8 mouse cellular contexts compared by ENCODE assay signal in the genomic region with DNA sequence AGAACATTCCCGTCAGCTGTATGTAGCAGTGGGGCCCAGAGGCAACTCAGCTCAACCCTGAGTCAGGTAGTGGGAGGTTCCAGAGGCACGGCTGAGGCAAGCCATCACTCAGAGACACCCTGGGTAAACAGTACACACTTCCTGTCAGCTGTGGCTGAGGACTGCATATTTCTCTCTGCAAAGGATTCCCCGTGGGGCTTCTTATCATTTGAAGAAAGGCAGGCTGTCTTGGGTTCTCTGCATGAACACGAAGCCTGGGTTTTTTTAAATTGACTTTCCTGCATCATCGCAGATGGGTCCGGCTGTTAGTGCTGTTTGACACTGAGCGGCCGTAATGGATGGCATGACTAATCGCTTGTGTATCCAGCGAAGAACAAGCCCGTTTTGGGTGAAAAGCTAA. TPM values are rescaled to one million over a fixed set of nuclear protein-coding genes. Genes with fewer than 3 reads are reported as not detected.
DNase-seq lines count a peak whose midpoint lies in the region; ATAC-seq lines count a peak whose summit lies in the region.

No protein-coding gene starts in this region.

- no peak overlapping the region for H3K4me2 ChIP-seq in forebrain, embryonic 16.5 days (ENCODE audit: low read length)

- intact Hi-C loops in heart, postnatal 14 days (cut with DNase I) = no loop called here

- H3K36me3 ChIP-seq in forebrain, embryonic 16.5 days (ENCODE audit: control insufficient read depth, insufficient read depth) = no peaks in the 10 kb centered on the region

- H3K9me3 ChIP-seq in forebrain, embryonic 16.5 days (ENCODE audit: control insufficient read depth, low read length) = no peaks in the 10 kb centered on the region

- no peaks in the 10 kb centered on the region for H3K27me3 ChIP-seq in forebrain, embryonic 16.5 days (replicated peaks; ENCODE audit: control insufficient read depth, insufficient read depth, low read length)

- H3K4me3 ChIP-seq in forebrain, embryonic 16.5 days (replicated peaks; ENCODE audit: low read length) = no peak overlapping the region

- no peaks in the 10 kb centered on the region for H3K4me1 ChIP-seq in forebrain, embryonic 16.5 days (replicated peaks; ENCODE audit: control insufficient read depth, insufficient read depth, low read length)

- no peak overlapping the region for H3K27ac ChIP-seq in forebrain, embryonic 16.5 days (ENCODE audit: low read length)

- peak; percentile 78 for DNase-seq in adrenal gland, adult 2 months
- DNase-seq in adrenal gland, postnatal 4 days (ENCODE audit: low spot score in 2 of 2) = no peak
- peak; percentile 60 for DNase-seq in adrenal gland, postnatal 14 days
- peak; percentile 43 to 65 for DNase-seq in heart, postnatal 14 days
- DNase-seq in thymus, postnatal 25 days = peak; percentile 57
- no peak for DNase-seq in cerebellum, postnatal 36 days

- 70% methylated on average over 11 of the region's 11 CpGs for WGBS in forebrain, embryonic 16.5 days

- H3K9ac ChIP-seq in forebrain, embryonic 16.5 days (replicated peaks; ENCODE audit: low read depth, low read length) = no peak overlapping the region

- peak; percentile 57; the same call in 1 of the 2 replicates for ATAC-seq in megakaryocyte progenitor cell, adult 5-6 weeks (replicated peaks; ENCODE audit: poor library complexity)
- no peak for ATAC-seq in forebrain, embryonic 16.5 days

RNA-seq across cellular contexts. Expression of a gene that starts 21.3 kb away (rescaled TPM):
- 1 to 10 TPM; 4.6 to 7.2 TPM for total RNA-seq in adrenal gland, adult 2 months (2021)
- 12.1 and 17.6 TPM in 2 replicates for polyA plus RNA-seq in adrenal gland, adult 2 months (2012; rRNA removed)
- total RNA-seq in adrenal gland, postnatal 4 days (2021) = 1 to 10 TPM; 3.6 to 6.1 TPM
- 7.1 and 10.3 TPM in 2 replicates for total RNA-seq in adrenal gland, postnatal 14 days (2021)
- total RNA-seq in heart, postnatal 14 days (2021) = 1 to 10 TPM; 1.1 to 2.0 TPM
- total RNA-seq in megakaryocyte progenitor cell, adult 5-6 weeks (2015) = not detected in 2 replicates
- total RNA-seq in megakaryocyte progenitor cell, adult 5-6 weeks (2017) = not detected in 2 replicates
- polyA plus RNA-seq in forebrain, embryonic 16.5 days (2015; fragmentation: Nextera tagmentation; extraction: Ambion mirVana) = 2.4 and 3.1 TPM in 2 replicates

RNA-seq across cellular contexts. Expression of a gene that starts 56.9 kb away (rescaled TPM):
- 10 to 100 TPM; 59.3 to 87.1 TPM for total RNA-seq in adrenal gland, adult 2 months (2021)
- polyA plus RNA-seq in adrenal gland, adult 2 months (2012; rRNA removed) = 54.6 and 62.1 TPM in 2 replicates
- total RNA-seq in adrenal gland, postnatal 4 days (2021) = 10 to 100 TPM; 60.1 to 71.0 TPM
- total RNA-seq in adrenal gland, postnatal 14 days (2021) = 41.9 and 49.5 TPM in 2 replicates
- total RNA-seq in heart, postnatal 14 days (2021) = 1 to 10 TPM; 6.3 to 7.8 TPM
- total RNA-seq in megakaryocyte progenitor cell, adult 5-6 weeks (2015) = 16.5 and 16.9 TPM in 2 replicates
- total RNA-seq in megakaryocyte progenitor cell, adult 5-6 weeks (2017) = 11.7 and 11.9 TPM in 2 replicates
- 51.7 and 54.3 TPM in 2 replicates for polyA plus RNA-seq in forebrain, embryonic 16.5 days (2015; fragmentation: Nextera tagmentation; extraction: Ambion mirVana)

RNA-seq across cellular contexts. Expression of a gene that starts 59.2 kb away (rescaled TPM):
- 10 to 100 TPM; 49.2 to 99.6 TPM for total RNA-seq in adrenal gland, adult 2 months (2021)
- polyA plus RNA-seq in adrenal gland, adult 2 months (2012; rRNA removed) = 14.1 and 15.4 TPM in 2 replicates
- total RNA-seq in adrenal gland, postnatal 4 days (2021) = 10 to 100 TPM; 67.3 to 71.8 TPM
- total RNA-seq in adrenal gland, postnatal 14 days (2021) = 63.6 and 75.7 TPM in 2 replicates
- total RNA-seq in heart, postnatal 14 days (2021) = 1 to 10 TPM; 5.4 to 7.5 TPM
- 54.0 and 54.9 TPM in 2 replicates for total RNA-seq in megakaryocyte progenitor cell, adult 5-6 weeks (2015)
- total RNA-seq in megakaryocyte progenitor cell, adult 5-6 weeks (2017) = 14.7 and 21.2 TPM in 2 replicates
- 36.0 and 36.3 TPM in 2 replicates for polyA plus RNA-seq in forebrain, embryonic 16.5 days (2015; fragmentation: Nextera tagmentation; extraction: Ambion mirVana)

Comparison
In these comparisons a context has a peak if more than half of its experiments do, and no peak if none do; other contexts are left out.
1. DNase-seq: peak in adrenal gland, adult 2 months (single experiment), adrenal gland, postnatal 14 days (single experiment), heart, postnatal 14 days (2 of 2) and thymus, postnatal 25 days (single experiment); none in adrenal gland, postnatal 4 days (0 of 2) and cerebellum, postnatal 36 days (0 of 2).